Mouse (Mus musculus) testis, postnatal 10 days (tissue): ENCODE data around the gene Evi5l.

Experiments
- DNase-seq: peaks from one replicate; pipeline ENCODE4 v3.0.0; 2021; ENCODE audit warnings: low spot score

Evi5l gene

DNA sequence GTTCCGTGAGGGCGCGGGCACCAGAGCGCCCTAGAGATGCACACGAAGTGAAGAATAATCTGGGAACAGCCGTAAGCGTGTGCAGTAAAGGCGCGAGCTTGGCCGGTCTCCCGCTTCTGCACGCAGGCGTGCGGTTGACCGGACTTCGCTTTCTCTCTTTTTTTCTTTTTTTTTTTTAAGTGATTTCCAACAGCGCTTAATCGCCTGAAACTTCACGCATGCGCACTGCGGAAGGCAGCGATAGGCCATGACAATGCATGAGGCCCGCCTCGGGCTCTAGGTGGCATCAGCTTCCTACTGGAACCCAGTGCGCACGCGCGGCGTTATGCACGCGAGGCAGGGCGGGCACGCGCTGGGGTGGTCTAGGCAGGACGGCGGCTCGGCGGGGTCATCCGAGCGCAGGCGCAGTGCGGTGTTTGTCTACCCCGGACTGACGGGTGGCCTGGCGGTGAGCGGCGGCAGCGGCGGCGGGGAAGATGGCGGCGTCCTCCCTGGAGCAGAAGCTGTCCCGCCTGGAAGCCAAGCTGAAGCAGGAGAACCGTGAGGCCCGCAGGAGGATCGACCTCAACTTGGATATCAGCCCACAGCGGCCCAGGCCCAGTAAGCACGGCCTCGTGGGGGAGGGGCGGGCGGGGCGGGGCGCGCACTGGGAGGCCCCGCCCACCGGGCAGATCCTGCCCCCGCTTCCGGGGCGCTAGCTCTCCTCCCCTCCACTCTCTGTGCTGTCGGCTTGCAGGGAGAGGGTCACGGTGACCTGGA is 72.2 kb downstream of the Evi5l start, which contains the start of the genes Map2k7 and Gm49320:
TSS of gene Map2k7 (plus strand) at position 307 of the 759 bp plus-strand sequence.
TSS of gene Gm49320 (plus strand) at position 432 of the 759 bp plus-strand sequence.
- DNase-seq: peak; percentile 100

DNA sequence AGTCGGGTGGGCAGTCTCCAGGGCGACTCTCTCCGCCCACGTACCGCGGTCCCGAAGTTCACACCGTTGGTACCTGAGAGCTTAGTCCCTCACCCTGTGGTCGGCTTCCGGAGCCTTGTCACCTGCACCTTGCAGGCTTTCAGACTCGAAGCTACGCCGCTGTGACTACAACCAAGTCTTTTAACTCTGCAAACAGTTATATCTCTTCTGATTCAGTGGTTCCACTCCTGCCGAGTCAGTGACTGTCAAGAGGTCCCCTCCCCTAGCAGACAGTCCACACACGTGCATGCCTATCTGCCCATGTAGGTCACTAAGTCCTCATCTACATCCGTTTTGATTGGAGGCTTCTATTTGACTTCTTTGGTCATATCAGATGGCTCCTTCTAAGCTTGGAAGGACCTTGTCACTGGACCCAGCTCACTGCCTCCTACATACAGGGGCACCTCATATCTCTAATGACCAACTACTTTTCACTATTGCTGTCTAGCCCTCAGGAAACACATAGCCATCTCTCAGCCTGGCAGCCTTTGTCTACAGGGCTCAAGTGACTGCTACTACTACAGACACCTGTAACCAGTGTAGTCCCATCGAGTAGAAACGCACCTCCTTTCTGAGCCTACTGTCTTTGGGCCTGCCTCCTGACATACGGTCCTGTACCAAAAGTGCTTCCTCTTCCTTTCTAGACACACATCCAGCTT is 73.0 kb downstream of the Evi5l start:
- DNase-seq: no peak

DNA sequence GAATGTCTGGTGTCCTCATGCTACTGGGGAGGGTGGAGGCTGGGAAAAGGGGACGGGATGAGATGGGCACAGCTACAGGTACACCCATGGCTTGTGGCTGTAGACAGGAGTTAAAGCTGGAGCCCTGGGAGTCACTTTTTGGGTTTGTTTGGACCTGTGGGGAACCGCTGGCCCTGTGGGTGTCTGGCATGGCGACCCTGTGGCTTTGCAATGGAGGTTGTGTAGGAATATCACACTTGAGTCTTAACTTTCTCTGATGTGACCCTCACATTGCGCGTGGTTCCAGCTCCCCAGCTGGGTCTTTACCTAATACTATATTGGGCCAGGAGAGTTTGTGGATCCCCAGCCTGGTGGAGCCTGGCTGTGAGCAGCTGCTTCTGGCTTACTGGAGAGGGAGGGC is 78.7 kb downstream of the Evi5l start:
- no peak for DNase-seq

DNA sequence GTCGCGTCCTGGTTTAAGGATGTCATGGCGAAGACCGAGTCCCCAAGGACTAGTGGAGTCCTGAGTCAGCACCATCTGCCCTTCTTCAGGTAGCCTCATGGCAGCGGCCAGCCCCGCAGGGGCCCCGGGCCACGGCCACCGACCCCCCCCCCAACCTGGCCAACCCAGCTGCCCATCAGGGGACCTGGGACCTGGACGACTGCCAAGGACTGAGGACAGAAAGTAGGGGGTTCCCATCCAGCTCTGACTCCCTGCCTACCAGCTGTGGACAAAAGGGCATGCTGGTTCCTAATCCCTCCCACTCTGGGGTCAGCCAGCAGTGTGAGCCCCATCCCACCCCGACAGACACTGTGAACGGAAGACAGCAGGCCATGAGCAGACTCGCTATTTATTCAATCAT is 79.4 kb downstream of the Evi5l start:
- peak; percentile 59 for DNase-seq

DNA sequence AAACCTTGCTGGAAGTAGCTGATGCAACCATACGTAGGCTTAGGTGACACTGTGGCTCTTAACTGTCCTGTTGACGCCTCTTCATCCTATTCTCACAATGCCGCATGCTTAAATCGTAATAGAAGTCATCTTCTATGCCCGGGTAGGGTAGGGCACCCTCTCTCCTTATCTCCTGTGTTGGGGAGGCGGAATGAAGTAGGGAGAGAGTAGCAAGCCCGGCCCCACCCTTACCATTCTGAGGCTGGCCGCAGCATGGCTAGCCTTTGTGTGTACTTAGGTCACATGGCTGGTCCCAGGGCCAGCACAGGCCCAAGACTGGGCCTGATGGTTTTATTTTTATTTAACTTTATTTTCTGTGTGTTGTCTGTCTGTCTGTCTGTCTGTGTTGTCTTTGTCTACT is 80.9 kb downstream of the Evi5l start:
- DNase-seq: no peak

DNA sequence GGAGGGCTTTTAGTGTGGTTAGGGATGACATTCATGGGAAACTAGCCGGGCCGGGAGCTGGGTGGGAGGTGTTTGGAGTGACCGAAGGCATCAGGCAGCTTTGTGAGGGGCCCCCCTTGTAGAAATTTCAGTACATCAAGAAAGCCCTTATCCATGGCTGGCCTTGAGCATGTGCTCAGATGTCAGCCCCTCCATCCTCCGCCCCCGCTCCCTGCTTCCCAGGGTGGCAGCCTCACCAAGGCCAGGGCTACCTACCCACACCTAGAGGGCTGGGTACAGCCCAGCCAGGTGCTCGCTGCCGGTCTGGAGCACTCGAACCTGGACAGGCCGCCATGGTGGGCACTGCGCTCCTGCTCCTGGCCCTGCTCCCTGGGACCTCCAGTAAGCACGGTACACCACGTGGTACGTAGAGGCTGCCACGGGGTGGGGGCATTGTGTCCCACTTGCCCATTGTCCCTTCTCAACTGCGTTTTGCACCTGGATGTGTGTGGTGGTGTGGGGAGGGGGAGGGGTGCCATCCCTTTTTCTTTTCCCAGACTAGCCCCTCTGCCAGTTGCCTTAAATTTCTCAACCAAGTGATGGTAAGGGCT is 81.7 kb downstream of the Evi5l start, which contains the start of gene Tgfbr3l:
TSS of gene Tgfbr3l (plus strand) at position 264 of the 590 bp plus-strand sequence.
- DNase-seq: peak; percentile 64

DNA sequence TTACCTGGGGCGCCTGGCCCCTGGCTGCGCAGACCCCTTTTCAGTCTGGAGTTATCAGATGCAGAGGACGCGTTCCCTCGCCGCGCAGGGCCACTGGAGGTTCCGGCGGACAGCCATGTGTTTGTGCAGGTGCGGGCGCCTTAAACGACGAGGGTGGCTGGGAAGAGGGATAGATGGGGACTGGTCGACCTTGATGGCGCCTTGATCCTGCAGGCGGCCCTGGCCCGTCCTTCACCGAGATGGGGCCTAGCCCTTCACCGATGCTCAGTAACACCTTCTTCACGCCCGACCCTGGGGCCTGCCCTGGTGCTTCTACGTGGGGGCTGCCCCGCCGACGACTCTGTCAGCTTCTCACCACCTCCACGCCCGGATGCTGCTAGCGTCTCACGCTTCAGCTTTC is 82.8 kb downstream of the Evi5l start:
- DNase-seq: peak; percentile 79

DNA sequence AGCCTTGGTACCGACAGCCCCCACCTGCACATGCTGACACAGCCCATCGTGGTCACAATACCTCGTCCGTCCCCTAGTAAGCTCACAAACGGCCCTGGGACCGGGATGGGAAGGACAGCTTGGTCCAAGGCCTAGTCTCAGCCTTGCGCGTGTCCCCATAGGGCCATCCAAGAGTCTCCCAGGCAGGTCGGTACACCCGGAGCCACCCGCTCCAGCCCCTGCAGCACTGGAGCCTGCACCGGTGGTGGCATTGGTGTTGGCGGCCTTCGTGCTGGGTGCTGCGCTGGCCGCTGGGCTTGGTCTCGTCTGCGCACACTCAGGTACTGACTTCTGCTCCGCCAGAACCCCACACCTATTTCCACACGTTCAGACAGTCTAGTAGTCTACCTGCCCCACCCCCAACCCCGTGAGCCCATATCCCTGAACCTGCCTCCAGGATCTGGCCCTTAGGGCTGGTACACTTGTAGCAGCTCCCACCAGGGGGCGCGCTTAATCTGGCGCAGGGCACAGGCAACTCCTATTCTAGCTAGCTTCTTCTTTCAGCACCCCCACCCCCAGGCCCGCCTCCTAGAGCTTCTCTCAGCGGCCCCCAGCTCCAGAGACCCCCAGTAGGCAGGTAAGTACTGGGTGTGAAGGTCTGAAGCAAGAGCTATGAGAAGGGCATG is 84.1 kb downstream of the Evi5l start:
- peak; percentile 94 for DNase-seq

DNA sequence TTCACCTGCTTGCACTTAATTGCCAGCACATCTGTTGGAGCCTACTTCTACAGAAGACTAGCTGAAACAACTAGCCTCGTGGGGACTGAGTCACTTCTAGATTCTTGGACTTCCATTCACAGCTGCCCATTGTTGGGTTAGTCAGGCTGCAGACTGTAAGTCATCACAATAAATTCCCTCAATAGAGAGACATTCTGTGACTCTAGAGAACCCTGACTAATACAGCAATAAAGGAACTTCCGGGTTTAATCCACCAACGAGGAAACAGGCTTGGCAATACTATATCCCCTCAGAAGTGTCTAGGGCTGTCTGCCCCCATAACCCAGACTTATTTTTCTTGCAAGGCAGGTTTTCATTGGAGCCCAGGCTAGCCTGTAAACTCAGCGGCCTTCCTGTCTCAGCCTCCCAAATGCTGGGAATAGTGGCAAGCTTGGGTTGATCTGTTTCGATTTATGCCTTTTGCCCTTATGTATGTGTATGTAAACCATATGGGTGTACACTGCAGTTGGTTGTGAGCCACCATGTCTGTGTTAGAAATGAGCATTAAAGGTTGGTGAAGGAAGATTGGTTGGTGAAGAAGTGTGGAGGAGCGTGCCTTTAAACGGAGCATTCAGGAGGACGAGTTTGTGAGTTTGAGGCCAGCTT is 85.9 kb downstream of the Evi5l start:
- DNase-seq: peak; percentile 36

DNA sequence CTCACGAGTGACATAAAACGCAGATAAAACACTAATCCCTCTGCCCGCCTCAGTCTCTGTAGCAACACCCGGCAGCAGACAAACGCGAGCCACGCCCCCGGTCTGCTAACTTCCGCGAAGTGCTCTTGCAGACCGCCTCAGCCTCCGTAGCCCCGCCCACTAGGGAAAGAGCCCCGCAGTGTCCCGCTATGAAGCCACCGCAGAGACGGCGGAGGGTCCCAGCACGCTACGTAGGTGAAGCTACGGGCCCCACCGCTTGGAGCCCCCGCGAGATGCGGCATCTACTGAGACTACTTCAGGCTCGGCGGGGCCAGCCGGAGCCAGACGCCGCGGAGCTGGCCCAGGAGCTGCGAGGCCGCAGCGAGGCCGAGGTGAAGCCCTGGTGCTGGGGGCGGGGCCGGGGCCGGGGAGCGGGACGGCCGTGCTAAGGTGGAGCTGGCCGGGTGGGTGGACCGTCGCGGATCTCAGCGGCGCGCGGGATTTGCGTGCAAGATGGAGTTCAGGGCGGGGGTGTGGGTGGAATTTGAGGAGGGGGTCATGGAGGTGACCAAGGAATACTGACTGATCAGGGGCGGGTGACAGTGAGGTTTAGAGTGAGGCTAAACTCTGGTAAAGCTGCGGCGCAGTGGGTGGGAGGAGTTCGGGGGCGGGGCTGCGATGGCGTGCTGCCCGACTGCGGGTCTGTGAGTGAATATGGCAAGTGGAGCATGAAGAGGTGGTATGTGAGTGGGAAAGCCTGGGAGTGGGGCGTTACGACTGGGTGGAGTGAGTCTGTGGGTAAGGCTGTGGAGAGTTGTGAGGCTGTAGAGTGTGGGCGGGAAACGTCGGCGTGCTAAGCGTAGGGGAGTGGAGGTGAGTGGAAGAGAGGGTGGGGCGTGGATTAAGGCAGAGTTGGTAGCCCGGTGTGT is 86.8 kb downstream of the Evi5l start, which contains the start of gene Snapc2:
TSS of gene Snapc2 (plus strand) at position 147 of the 908 bp plus-strand sequence.
- peak; percentile 99 for DNase-seq

DNA sequence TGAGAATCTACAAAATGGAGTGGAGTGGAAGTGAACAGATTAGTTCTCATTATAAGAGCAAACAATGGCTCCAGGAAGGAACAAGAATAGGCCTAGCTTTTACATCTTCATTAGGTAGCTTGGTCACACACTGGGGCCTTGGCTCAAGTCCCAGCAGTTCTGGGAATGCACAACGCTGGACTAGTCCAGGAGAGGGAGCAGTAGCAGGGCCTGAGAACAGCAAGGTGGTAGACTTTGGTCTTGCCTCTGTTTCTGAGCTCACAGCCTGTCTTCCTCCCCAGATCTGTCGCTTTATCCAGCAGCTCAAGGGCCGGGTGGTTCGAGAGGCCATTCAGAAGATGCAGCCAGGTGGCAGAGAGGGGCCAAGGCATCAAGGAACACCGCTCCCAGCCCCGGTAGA is 87.6 kb downstream of the Evi5l start:
- DNase-seq: peak; percentile 76

DNA sequence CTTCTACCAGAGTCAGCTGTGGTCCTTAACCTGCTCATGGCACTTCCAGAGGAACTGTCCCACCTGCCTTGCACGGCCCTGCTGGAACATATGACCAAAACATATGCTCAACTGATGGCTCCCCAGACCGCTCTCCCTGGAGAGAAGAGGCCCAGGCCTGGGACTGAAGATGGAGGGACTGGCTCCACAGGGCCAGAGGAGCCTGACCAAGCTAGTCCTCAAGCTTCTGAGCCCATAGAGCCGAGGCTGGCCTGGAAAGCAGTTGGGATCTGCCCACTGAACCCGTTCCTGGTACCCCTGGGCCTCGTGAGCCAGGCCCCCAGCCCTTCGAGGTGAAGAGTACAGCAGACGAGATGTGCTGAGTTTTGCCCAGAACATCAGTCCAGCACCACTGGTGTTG is 89.1 kb downstream of the Evi5l start:
- peak; percentile 37 for DNase-seq

DNA sequence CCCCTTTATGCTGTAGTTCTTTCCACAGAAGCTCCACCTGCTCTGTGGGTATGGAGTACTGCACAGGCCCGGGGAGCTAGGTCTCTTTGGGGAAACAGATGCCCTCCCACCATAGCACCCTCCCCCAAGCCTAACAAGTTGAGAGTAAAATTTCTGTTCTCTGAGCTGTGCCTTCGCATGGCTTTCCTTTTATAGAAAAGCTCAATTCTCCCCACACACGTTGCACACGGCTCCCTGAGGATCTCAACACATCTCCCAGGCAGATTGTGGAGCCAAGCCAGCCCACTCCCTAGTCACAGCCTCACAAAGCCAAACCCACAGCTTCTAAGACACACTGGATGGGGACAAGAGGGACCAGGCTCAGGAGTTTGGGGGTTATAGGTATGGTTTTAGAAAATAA is 90.5 kb downstream of the Evi5l start:
- DNase-seq: peak; percentile 40

DNA sequence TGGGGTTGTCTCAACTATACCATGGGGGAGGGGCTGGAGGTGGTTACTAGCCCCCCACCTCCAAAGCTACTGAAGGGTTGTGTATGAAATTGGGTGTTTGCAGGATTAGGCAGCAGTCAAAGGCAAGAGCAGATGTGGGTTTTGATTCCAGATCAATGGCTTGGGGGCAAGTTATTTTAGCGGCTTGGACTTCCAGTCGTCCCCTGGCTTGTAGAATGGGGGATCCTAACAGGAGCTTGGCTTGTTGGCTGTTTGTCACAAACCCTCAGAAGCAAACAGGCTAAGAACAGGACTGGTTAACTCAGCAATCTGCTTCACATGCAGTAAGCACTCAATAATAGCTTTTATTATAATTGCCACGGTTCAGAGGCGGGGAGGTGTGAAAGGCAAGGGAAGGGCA is 91.0 kb downstream of the Evi5l start:
- DNase-seq: no peak

DNA sequence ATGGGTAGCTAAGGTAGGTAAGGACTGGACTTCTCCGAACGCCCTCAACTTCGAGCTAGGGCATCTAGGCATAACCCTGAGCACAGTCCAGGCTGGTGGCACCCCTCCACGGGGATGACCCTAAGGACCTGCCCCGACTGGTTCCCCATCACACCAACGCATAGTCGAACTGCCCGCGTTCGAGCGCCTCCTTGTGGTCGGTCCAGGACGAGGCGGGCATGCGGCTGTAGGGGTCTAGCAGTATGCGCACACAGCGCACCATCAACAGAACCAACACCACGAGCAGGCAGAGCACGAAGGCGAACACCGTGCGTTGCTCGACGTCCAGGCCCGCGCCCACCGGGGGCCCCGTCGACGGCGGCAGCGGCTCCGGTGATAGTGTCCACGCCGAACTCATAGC is 91.9 kb downstream of the Evi5l start:
- DNase-seq: peak; percentile 92

DNA sequence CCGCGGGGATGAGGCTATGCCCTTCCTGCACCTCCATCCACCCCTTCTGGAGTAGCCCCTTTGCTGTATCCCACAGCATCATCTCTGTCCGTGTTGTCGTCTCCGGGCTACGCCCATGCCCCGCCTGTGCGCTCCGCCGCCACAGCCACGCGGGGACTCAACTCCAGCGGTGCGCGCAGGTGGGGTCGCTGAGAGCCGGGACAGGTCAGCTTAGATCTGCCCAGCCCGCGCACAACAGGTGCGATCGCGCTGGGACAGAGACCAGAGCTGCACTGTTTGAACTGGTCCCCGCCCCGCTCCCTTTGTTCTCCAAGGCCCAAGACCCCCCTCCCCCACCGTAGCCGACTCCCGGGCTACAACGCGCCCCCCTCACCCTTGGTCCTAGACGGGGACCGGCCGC is 92.3 kb downstream of the Evi5l start:
- DNase-seq: peak; percentile 83

DNA sequence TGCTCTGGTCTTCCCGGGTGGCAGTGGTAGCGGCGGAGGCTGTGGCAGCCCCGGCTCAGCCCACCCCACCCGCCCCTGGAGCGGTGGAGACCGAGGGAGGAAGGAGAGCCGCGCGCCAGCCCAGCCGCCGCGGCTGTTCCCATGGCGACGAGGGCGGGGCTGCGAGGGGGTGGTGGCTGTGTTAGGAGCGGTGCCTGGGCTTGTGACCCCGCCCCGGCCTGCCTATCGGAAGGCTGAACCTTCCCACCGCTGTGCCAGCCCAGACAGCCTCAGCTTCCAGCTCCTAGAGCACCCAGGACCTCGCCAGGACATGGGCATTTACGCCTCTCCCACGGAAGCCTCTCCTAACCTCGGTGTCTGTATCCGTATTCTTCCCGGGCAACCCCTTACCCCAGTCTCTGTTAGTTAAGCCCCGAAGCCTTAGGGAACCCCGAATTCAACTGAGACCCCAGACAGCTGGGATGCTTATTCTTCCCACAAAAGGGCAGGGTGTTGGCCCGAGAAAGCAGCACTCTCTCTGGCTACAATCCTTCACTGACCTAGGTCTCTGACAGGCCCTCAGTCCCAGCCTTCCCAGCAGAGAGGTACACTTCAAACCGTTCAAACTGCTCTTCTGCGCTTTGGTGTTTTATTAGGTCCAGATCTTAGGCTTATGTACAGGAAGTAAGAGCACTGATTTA is 92.9 kb downstream of the Evi5l start, which contains the start of gene Ctxn1:
TSS of gene Ctxn1 (minus strand) at position 150 of the 680 bp plus-strand sequence.
- DNase-seq: peak; percentile 99

DNA sequence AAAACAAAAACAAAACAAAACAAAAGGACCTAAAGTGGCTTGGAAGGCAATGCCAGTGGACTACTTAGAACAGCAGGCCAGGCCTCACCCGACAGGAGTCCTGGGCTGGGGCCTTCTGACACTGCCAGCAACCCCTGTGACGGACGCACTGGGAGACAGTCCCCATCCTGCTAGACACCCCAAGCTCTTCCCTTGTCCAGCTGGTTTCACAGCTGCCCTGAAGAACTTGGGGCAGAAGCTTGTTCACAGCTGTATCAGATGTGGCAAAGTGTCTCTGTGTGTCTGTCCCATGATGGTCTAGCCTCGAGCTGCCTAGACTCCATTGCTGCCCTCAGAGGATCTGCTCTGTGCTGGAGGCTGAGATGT is 93.4 kb downstream of the Evi5l start:
- no peak for DNase-seq
